Mouse (Mus musculus) lung, adult 18-20 months (tissue): ENCODE measurements at regions not wholly inside any gene's neighbourhood (a gene's known extent, or its start where the extent isn't known, plus 50 kb on each side); places are given as distances from the start of the nearest gene placed in this dataset.
A peak's percentile ranks its signal among the peaks of the same experiment; 100 is the strongest.

Source experiments
- DNase-seq, 2 experiments: peaks; one replicate each; pipeline ENCODE4 v3.0.0; 2022; ENCODE audit warnings: mixed read lengths in 2 of 2

DNA sequence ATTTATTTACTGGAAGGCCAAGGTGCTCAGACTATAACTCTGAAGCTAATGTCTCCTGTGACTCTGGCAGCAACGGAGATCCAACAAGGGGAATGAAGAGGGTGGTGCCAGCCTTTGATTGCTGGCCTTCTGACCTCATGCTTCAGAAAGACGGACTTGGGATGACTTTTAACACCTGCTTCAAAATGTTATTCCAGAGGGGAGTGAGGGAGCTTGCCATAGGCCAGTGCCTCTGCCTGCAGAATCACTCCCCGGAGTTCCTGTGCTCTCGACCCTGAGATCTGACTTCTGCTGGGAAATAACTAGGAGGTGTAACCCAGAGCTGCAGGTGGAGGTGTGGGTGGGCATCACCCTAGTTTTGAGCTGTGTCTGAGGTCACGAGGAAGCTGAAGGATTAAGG, 78.9 kb upstream of the Cxcr4 start:
- DNase-seq: no peak

DNA sequence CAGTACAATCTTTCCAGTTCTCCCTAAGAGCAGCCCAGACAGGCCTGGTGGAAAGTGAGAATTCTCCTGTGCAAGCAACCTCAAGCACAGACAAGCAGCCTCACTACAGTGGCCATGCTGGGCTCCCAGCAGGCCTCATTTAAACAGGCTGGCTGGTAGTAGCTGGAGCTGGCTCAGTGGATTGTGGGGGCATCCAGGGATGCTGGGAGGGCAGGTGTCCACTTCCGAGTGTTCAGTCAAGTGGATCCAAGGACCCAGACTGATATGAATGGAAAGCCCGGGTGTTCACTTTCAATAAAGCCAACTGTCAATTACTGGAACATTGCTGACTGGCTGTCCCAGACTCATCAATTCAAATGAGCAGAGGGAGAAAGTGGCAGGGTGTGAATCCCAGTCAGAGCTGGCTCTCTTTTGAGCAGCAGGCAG, 77.2 kb upstream of the Cxcr4 start:
- DNase-seq: no peak

DNA sequence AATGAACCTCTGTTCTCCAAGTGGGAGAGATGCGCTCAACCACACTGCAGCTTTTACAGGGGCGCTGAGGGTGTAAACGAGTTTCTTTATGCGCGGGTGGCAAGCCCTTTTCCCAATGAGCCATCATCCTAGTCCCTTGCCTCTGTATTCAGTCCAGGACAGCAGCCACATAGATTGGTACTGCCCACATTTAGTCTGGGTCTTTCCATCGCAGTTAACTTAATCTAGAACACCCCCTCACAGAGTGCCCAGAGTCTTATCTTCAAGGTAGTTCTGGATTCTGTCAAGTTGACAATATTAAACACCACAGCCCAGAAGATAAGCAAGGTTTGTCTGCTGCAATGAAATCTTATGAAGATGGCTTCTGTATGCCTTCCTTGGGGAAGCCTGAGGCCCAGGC, 76.6 kb upstream of the Cxcr4 start:
- DNase-seq: no peak

DNA sequence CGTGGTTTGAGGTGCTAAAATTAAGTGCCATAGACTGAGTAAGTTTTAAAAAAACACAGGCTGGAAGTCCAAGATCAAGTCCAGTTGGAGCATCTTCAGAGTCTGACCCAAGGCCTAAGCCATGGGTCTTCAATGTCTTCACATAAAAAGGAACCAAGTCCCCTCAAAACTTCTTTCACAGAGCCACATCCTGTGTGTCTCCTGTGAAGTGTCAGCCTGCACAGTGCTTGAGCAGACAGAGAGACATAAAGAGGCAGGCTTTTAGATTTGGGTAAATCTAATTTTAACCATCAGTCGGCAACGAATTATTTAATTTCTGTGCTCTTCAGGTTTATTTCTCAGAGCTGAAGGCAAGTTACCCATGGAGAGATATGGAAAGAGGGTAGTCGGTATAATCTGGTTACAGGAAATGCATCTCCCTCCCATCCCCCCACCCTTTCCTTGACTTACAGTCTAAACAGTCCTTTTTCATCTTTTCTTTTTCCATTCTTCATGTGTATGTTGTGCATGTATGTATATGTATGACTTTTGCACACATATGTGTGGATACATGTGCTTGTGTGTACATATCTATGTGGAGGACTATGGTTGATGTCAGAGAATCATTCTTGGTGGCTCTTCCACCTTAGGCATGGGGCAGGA, 75.1 kb upstream of the Cxcr4 start:
- DNase-seq: no peak

DNA sequence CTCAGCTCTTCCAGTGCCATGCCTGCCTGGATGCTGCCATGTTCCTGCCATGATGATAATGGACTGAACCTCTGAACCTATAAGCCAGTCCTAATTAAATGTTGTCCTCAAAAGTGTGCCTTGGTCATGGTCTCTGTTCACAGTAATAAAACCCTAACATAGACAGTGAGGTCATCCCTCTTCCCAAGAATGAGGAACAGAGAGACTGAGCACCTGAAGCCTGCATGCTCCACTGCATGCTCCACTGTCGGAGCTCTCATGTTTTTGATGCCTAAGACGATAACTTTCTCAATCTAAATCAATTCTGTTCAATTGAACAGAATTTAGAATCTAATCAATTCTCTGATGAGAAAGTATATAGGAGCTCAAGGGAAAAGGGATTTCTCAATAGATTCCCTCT, 71.1 kb upstream of the Cxcr4 start:
- DNase-seq: no peak

DNA sequence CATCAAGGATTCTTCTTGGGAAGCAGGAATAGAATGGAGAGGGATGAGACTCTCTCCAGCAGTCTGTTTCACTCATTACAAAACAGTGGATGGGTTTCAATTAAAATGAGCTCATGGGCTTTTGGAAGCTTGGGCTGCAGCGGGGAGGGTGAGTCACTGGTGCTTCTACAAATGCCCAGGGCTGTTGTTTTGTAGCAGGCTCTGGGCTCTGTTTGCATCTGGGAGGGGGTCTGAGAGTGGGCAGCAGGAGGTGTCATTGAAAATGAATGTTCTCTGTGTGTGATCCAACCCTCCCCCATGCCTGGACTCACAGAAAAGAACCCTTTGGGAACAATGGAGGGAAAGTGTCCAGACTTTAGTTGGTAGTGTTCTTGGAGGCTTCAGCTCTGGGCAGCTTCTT, 67.8 kb upstream of the Cxcr4 start:
- DNase-seq: no peak

DNA sequence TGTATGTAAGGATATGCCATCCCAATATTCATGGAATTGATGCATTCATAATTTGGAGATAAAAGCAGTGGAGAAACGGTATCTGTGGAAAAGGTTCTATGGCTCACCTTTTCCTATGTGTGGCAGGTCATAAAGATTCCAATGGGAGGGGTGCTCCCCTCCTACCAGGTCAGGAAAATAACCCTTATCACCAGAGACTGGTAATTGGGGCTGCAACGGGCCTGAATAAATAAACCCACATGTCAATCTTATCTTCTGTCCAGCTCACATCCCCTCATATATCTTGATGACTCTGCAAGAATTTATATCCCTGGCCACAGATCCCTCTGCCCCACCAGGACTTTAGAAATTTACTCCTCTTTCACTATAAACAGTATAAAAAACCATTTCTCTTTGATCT, 66.7 kb upstream of the Cxcr4 start:
- no peak for DNase-seq

DNA sequence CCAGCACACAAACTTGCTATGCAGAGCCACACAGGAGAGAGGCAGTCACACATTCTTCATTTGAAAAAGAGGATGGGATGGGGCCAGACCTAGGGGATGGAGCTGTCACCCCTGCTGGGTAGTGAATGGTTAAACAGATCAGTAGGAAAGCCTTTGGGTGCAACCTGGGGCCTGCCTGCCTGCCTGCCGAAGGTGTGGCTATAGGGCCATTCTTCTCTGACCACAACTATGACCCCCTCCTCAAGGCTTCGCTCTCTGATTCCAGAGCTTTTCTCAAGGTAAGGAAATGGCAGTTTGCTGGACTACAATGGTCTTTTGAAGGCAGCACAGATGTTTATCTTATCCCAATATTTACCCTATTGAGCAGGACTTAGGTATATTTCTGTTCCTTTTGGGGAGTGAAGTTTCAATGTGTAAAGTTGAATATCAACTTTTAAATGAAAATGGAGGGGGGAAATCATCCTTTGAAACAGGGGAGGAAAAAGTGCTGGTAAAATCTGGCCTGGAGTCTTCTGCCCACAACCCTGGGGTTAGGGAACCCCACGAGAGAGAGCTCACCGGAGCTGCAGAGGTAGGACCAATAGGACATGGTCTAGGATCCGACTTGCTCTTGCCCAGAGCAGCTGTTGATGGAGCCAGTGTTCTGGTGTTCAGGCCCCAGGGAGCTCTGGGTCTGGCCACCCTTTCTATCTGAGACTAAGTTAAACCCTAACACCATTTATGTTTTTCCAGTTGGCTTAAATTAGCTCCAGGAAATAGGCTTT, 62.2 kb upstream of the Cxcr4 start:
- no peak for DNase-seq

DNA sequence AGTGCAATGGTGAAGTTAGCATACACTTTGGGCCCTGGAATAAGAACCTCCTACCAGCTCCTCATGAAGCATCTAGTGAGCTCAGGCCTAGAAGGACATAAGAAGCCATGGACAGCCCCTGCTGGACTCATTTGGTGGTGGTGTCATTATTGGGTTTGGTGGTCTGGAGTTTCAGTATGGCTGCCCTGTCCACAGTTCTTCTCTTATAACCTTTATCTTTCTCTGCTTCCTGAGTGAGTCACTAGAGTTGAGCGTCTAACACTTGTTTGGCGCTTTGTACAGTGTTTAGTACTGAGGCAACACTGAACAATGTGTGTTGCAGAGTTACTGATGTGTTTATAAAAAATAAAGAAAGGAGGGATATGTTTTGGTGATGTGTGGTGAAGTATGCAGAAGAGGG, 58.5 kb upstream of the Cxcr4 start:
- no peak for DNase-seq

DNA sequence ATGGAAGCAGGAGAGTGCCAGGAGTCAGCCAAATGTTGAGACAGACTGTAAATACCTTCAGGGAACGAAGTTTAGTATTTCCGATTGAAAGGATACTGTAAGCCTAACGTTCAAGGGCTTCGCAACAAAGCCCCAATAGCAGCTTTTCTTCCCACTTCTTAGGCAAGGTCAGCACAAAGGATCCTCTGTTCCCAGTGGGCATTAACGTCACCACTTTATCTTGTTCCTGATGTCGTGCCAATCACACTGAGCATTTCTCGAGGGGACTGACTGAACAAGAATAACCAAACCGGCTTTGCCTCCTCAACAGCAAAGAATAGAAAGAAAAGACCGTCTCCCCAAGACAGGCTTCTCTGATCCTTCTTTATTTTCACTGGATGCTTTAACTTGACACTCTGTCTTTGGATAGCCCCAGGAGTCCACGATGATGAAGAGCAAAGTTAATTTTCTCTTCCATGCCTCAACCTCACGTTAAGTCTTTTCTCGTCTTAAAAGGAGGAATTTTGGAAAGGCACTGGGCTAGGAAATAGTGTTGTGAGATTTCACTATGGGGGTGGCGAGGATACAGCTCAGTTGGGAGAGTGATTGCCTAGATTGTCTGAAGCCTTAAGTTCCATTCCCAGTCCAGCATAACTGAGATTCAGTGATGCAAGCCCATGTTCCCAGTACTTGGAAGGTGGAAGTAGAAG, 57.5 kb upstream of the Cxcr4 start:
- no peak for DNase-seq

DNA sequence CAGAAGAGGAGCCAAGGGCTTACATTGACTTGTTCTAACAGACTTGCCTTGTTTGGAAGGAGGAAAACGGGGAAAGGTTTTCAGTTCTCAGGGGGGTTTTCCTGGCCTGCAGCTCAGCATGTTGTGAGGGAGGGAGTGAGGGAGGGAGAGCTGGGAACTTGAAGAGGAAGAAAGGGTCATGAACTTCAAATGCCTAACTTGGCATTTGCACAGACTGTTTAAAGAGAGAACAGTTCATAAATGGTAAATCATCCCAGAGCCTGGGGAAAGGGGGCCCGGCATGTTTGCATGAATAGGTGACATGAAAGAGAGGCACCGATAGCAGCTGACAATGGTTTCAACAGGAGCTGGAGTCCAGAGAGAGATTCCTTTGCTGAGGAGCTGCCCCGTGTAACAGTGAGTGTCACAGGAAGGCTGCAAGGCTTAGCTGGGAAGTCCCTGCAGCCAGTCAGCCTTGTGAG, 51.3 kb upstream of the Cxcr4 start:
- DNase-seq: no peak

DNA sequence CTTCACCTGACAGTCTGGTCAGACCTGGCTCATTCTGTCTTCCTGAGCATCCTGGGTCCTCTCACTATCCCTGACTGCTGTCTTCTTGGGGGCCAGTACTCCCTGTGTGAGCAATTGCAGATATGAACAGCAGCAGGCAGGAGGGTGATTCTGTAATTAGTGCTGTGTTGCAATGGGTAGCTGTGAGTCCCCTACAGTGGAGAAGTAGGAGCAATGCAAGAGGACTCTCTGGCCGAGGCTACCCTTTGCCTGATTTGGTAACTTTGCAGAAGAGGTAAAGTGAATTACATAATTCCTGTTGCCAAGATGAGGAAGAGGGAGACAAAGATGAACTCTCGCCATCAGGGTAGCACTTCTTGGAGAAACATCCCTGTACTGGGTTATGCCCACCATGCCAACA, 50.1 kb upstream of the Cxcr4 start:
- DNase-seq: peak; percentile 21 to 30
